Mouse (Mus musculus) hematopoietic multipotent progenitor cell, adult 10-12 weeks (in vitro differentiated cells): ENCODE measurements around the gene Serpinb9b. TPM values are rescaled to one million over a fixed set of nuclear protein-coding genes. Genes with fewer than 3 reads are reported as not detected.

Source experiments
- polyA plus RNA-seq: library from polyadenylated mRNA; stranded (reverse); fragments of >175 nt; gene quantifications from 2 replicates; pipeline ENCODE4 v1.2.3, GENCODE M21; 2012; ENCODE audit warnings: low replicate concordance

The Serpinb9b gene
- 0.19 and 0.27 TPM in 2 replicates for polyA plus RNA-seq

GRCm38 (mm10) chr13:33027244-33027643 lies at the start of gene Serpinb9b:
Gene Serpinb9b (plus strand): TSS chr13:33027416.

GRCm38 (mm10) chr13:33002950-33003349 lies 24.3 kb upstream of the Serpinb9b start, which contains the start of gene Serpinb9:
Gene Serpinb9 (plus strand): TSS chr13:33003250.

GRCm38 (mm10) chr13:33078056-33078705 lies 51.0 kb downstream of the Serpinb9b start, which contains the start of gene Serpinb1b:
Gene Serpinb1b (plus strand): TSS chr13:33078575.

Other genes with a start within 250 kb of the Serpinb9b start
- 0.03 TPM in 1 of 2 replicates, not detected in the other for gene Mylk4, start 243.5 kb upstream of the Serpinb9b start, polyA plus RNA-seq
- 28.8 and 36.6 TPM in 2 replicates for gene Wrnip1, start 225.4 kb upstream of the Serpinb9b start, polyA plus RNA-seq
- not detected in 2 replicates for gene D930007J09Rik, start 224.6 kb upstream of the Serpinb9b start, polyA plus RNA-seq
- 3.3 and 19.9 TPM in 2 replicates for gene Serpinb1a, start 176.2 kb upstream of the Serpinb9b start, polyA plus RNA-seq
- 0.20 TPM in 1 of 2 replicates, not detected in the other for gene Serpinb1c, start 129.2 kb upstream of the Serpinb9b start, polyA plus RNA-seq
- 0.56 and 1.9 TPM in 2 replicates for gene Serpinb6b, start 62.2 kb upstream of the Serpinb9b start, polyA plus RNA-seq
- 1.5 and 1.6 TPM in 2 replicates for gene Serpinb9, start 24.2 kb upstream of the Serpinb9b start, polyA plus RNA-seq
- not detected in 2 replicates for gene Serpinb1b, start 51.2 kb downstream of the Serpinb9b start, polyA plus RNA-seq
- not detected in 2 replicates for gene Serpinb9c, start 132.3 kb downstream of the Serpinb9b start, polyA plus RNA-seq
- not detected in 2 replicates for gene Serpinb9d, start 165.5 kb downstream of the Serpinb9b start, polyA plus RNA-seq
- not detected in 2 replicates for gene Serpinb9e, start 222.2 kb downstream of the Serpinb9b start, polyA plus RNA-seq